Mouse (Mus musculus) ES-E14 (cell line): ENCODE data around the gene Spcs2. TPM values are rescaled to one million over a fixed set of nuclear protein-coding genes. Genes with fewer than 3 reads are reported as not detected.
"Not testable (repeated sequence)": the region's sequence is repeated elsewhere in the genome, so short reads cannot be mapped to it uniquely, and the experiment has no call there.

Source experiments
- DNase-seq: peaks from one replicate; pipeline ENCODE4 v3.0.0-alpha.2; 2013; ENCODE audit warnings: low read depth, low spot score
- H3K27ac ChIP-seq: 2 replicates; pipeline ENCODE4 v1.5.1; 2012; ENCODE audit warnings: low read depth, mild to moderate bottlenecking, low read length, moderate library complexity, mixed read lengths; ENCODE audit not compliant: poor library complexity, insufficient read depth, severe bottlenecking
- H3K36me3 ChIP-seq: 2 replicates; pipeline ENCODE4 v1.6.1; 2012; ENCODE audit warnings: mild to moderate bottlenecking, low read length, moderate library complexity, mixed read lengths; ENCODE audit not compliant: control insufficient read depth, poor library complexity, insufficient read depth, severe bottlenecking
- H3K4me1 ChIP-seq, 2 experiments: fragments of 150-350 bp in 1 of 2; sonication (generic) in 1 of 2; 2 replicates each; pipeline ENCODE4 v1.6.1; 2012; ENCODE audit warnings: low read length in 2 of 2, mild to moderate bottlenecking in 1 of 2, mixed read lengths in 1 of 2; ENCODE audit not compliant: control insufficient read depth in 2 of 2, insufficient read depth in 2 of 2, poor library complexity in 1 of 2
- H3K4me3 ChIP-seq, 2 experiments: fragments of 150-350 bp in 1 of 2; sonication (generic) in 1 of 2; 2 replicates each; pipeline ENCODE4 v1.5.1; 2012; ENCODE audit warnings: low read length in 2 of 2, low read depth in 1 of 2, mild to moderate bottlenecking in 1 of 2, mixed read lengths in 1 of 2; ENCODE audit not compliant: insufficient read depth in 1 of 2, poor library complexity in 1 of 2, severe bottlenecking in 1 of 2
- H3K9ac ChIP-seq: 2 replicates; pipeline ENCODE4 v1.6.1; 2012; ENCODE audit warnings: low read depth, mild to moderate bottlenecking, low read length, mixed read lengths; ENCODE audit not compliant: poor library complexity, insufficient read depth, severe bottlenecking
- H3K9me3 ChIP-seq: fragments of 150-350 bp; sonication (generic); 2 replicates; pipeline ENCODE4 v1.6.1; 2012; ENCODE audit warnings: low read depth, mild to moderate bottlenecking, low read length; ENCODE audit not compliant: control insufficient read depth, insufficient read depth
- CHD2 ChIP-seq: IDR thresholded peaks from 2 replicates; pipeline ENCODE4 v1.6.1; 2014; ENCODE audit warnings: mild to moderate bottlenecking, low read depth, low read length, inconsistent platforms
- HCFC1 ChIP-seq: IDR thresholded peaks from 2 replicates; pipeline ENCODE4 v1.6.1; 2012; ENCODE audit warnings: low read length, inconsistent platforms, borderline replicate concordance; ENCODE audit not compliant: insufficient read depth
- MAFK ChIP-seq: IDR thresholded peaks from 2 replicates; pipeline ENCODE4 v1.6.1; 2014; ENCODE audit warnings: mild to moderate bottlenecking, low read depth, low read length, inconsistent platforms; ENCODE audit not compliant: insufficient read depth
- ZC3H11A ChIP-seq: IDR thresholded peaks from 2 replicates; pipeline ENCODE4 v1.6.1; 2012; ENCODE audit warnings: low read depth, mild to moderate bottlenecking, inconsistent platforms, low read length, borderline replicate concordance
- ZNF384 ChIP-seq: IDR thresholded peaks from 2 replicates; pipeline ENCODE4 v1.6.1; 2012; ENCODE audit warnings: low read depth, low read length, inconsistent platforms
- in situ Hi-C, 2 experiments: fragments of 600-800 bp; cut with MboI; formaldehyde crosslinking; loops; one replicate each; pipeline ENCODE4 v1.15.1; 2025; ENCODE audit warnings: low sequenced_read_pairs in 2 of 2, inconsistent platforms in 1 of 2; ENCODE audit not compliant: unreplicated experiment in 2 of 2
- total RNA-seq: library from RNA; depleted of rRNA; stranded (reverse); fragments of 300-350 nt; gene quantifications from 2 replicates; pipeline ENCODE4 v1.2.3, GENCODE M21; 2012

The Spcs2 gene
- total RNA-seq, 1 experiment: 247 TPM

DNA sequence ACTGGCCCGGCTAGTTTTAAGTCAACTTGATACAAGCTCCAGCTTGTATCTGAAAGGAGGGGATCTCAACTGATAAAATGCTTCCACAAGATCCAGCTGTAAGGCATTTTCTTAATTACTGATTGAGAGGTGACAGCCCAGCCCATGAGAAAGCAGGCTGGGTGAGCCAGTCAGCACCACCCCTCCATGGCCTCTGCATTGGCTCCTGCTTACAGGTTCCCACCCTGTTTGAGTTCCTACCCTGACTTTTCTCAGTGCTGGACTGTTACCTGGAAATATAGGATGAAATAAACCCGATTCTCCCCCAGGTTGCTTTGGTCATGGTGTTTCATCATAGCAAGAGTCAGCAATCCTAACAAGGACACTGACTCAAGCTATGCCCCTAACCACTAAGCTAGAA lies 41.3 kb downstream of the Spcs2 start:
- in situ Hi-C loops: no loop called here
- no peak overlapping the region for H3K27ac ChIP-seq

DNA sequence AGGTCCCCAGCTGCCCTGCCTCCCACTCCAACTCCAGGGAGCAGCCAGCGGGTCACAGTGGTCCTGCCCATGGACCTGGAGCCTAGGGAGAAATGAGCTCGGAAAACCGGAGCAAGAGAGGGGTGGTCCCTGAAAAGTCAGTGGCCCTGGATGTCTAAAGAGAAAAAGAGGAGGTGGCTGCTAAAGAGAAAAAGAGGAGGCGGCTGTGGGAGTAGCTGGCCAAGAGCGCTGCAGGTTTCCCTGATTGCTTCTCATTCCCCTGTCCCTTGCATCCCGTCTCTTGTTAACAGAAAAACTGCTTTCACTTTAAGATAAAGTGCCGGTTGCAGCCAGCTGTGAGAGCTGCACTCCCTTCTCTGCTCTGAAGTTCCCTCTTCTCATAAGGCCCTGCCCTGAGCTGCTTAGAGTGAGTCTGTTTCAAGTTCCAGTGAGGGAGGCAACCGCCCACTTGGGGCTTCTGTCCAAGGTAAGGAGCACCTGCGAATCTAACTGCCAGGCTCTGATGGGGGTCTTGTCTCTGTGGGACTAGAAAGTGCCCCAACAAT lies 45.0 kb downstream of the Spcs2 start:
- H3K9ac ChIP-seq, H3K36me3 ChIP-seq, H3K4me3 ChIP-seq, DNase-seq, in situ Hi-C loops, H3K9me3 ChIP-seq, H3K4me1 ChIP-seq, H3K27ac ChIP-seq: not testable (repeated sequence)

More for the DNA sequence above, 41.3 kb downstream of the Spcs2 start:
- no peak for DNase-seq
- no peaks in the 10 kb centered on the region for H3K9me3 ChIP-seq
- TF ChIP-seq HCFC1: no peak
- no peaks in the 10 kb centered on the region for H3K36me3 ChIP-seq
- no peak overlapping the region for H3K9ac ChIP-seq
- H3K4me1 ChIP-seq: no peaks in the 10 kb centered on the region
- no peak overlapping the region for H3K4me3 ChIP-seq

DNA sequence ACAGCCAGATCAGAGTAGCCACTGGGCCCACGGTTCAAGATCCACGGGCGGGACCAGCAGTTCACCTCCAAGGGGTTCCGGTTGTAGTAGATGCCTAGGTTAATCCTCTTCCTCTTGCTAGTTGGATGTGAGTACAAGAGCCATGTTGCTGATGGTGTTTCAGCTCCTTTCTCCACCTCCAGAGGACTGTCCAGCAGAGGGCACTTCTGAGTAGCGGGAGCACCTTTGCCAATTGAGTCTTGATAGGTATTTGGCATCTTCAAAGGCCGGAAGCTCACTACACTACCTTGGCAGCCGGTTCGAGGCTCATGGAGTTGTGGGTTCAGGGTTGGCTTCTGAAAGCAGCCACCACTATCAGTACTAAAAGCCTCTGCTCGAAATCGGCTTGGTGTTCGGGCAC lies 49.9 kb downstream of the Spcs2 start:
- peak; percentile 20 for DNase-seq
- in situ Hi-C loops: no loop called here
- Histone ChIP-seq H3K9ac (no peak overlapping the region), H3K9me3 (no peaks in the 10 kb centered on the region), H3K4me3 (no peak overlapping the region), H3K27ac (no peak overlapping the region), H3K4me1 (no peaks in the 10 kb centered on the region), H3K36me3 (no peaks in the 10 kb centered on the region)
- TF ChIP-seq ZC3H11A: no peak
- no peak for TF ChIP-seq ZNF384
- no peak for TF ChIP-seq MAFK
- no peak for TF ChIP-seq HCFC1
- no peak for TF ChIP-seq CHD2

DNA sequence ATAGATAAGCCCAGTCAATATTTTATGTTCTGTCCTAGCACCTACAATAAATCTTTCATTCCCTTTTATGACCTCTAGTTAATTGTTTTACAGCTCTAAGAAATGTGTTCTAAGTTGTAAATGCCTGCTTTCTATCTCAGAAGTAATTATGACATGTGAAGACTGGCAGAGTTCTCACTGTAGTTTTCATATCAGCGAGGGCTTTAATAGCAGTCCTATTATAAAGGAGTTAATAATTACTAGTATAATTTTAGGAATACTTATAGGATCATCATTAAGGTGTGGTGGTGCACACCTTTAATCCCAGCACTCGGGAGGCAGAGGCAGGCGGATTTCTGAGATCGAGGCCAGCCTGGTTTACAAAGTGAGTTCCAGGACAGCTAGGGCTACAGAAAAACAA lies 51.6 kb downstream of the Spcs2 start:
- DNase-seq: no peak
- Histone ChIP-seq H3K4me1 (no peaks in the 10 kb centered on the region), H3K36me3 (no peaks in the 10 kb centered on the region), H3K9ac (no peak overlapping the region), H3K4me3 (no peak overlapping the region), H3K27ac (no peak overlapping the region), H3K9me3 (no peaks in the 10 kb centered on the region)
- TF ChIP-seq ZC3H11A: no peak
- TF ChIP-seq CHD2: no peak
- no peak for TF ChIP-seq MAFK
- TF ChIP-seq ZNF384: no peak
- TF ChIP-seq HCFC1: no peak
- in situ Hi-C loops: no loop called here

DNA sequence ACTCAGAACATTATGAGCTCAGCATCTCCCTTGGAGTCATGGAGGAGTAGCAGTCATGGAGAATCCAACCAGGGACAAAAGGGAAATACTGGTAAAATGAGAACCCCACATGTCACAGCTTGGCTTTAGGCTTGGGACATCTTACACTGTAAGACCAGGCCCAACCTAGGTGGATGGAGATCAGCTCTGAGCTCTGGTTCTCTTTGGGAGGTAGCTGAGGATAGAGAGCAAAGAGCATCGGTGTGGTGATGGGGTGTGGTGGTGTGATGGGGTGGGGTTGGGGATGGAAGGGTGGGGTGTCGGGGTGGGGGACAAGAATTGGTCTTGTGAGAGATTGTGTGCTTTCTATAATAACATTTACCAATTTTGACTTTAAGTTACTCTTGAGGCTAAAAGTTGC lies 52.4 kb downstream of the Spcs2 start:
- DNase-seq: no peak
- TF ChIP-seq HCFC1: no peak
- TF ChIP-seq ZC3H11A: no peak
- no peak for TF ChIP-seq CHD2
- TF ChIP-seq MAFK: no peak
- no peak for TF ChIP-seq ZNF384
- no peak overlapping the region for H3K27ac ChIP-seq
- no peak overlapping the region for H3K4me3 ChIP-seq
- H3K9me3 ChIP-seq: no peaks in the 10 kb centered on the region
- in situ Hi-C loops: no loop called here
- H3K36me3 ChIP-seq: no peaks in the 10 kb centered on the region
- no peaks in the 10 kb centered on the region for H3K4me1 ChIP-seq
- H3K9ac ChIP-seq: no peak overlapping the region

DNA sequence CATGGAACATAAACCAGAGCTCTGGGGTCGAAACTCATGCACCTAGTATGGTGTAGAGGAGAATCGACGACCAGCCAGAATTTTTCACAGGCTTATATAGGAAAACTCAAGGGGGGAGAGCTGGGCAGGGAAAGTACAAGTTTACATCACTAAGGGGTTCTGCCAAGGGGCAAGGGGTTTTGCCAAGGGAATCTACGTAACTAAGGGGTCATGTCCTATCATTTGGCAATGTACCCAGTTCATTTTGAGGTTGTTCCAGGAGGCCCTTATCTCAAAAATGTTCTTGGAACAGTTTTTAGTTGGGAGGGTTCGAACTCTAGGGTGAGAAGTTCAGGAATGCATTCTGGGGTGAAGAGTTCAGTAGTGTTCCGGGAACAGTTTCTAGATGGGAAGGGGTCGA lies 56.2 kb downstream of the Spcs2 start:
- not testable (repeated sequence) for DNase-seq, H3K4me1 ChIP-seq, H3K4me3 ChIP-seq, H3K36me3 ChIP-seq, H3K9ac ChIP-seq, H3K9me3 ChIP-seq, H3K27ac ChIP-seq
- in situ Hi-C loops: loop anchor here in 1 of 2 experiments (10.0 kb wide), 1 partner anchor 302 kb away; no protein-coding TSS in a partner anchor
